Mouse (Mus musculus): ENCODE data around the gene Lrrc71. TPM values are rescaled to one million over a fixed set of nuclear protein-coding genes. Genes with fewer than 3 reads are reported as not detected.

The Lrrc71 gene
- total RNA-seq, 1 experiment from 2014 or later = 0.23 TPM

DNA sequence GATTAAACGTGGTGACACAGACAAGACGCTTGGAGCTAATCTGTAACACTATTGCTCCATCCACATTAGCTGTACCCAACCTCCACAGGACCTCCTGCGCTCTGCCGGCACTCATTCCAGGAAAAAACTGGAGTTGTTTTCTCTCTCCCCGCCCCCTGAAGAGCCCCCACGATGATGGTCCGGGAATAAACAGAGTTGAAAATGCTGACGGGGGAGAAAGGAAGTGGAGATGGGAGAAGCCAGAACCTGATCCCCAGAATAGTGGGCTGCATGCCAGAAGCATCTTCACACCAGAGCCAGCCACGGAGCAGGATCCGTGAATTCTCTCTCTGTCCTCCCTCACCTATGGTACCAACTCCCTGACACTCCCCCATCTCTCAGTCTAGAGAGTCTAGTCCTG lies 16.1 kb upstream of the Lrrc71 start:
- ATAC-seq (replicated peaks; ENCODE audit: low read depth, poor library complexity, severe bottlenecking) = no peak

GRCm38 (mm10) chr3:87763683-87764289 lies 15.4 kb upstream of the Lrrc71 start:
- ATAC-seq (replicated peaks; ENCODE audit: low read depth, poor library complexity, severe bottlenecking) = no peak

DNA sequence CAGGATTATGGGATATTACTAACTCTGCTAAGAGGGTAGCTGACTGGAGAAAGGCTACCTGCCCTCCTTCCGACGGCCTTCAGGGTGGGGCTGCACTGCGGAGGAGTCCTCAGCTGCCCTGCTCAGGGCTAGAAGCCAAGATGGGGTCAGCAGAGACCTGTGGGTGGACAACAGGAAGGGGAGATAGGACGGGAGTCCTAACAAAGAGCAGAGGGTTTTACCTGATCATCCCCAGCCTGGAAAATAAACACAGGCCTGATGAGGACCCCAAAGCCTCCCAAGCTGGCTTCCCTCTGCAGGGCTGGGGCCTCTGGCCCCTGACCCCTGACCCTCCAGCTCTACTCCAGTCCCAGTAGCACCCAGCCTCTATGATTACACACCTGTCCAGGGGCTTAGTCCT lies 14.8 kb upstream of the Lrrc71 start:
- no peak for ATAC-seq (replicated peaks; ENCODE audit: low read depth, poor library complexity, severe bottlenecking)

DNA sequence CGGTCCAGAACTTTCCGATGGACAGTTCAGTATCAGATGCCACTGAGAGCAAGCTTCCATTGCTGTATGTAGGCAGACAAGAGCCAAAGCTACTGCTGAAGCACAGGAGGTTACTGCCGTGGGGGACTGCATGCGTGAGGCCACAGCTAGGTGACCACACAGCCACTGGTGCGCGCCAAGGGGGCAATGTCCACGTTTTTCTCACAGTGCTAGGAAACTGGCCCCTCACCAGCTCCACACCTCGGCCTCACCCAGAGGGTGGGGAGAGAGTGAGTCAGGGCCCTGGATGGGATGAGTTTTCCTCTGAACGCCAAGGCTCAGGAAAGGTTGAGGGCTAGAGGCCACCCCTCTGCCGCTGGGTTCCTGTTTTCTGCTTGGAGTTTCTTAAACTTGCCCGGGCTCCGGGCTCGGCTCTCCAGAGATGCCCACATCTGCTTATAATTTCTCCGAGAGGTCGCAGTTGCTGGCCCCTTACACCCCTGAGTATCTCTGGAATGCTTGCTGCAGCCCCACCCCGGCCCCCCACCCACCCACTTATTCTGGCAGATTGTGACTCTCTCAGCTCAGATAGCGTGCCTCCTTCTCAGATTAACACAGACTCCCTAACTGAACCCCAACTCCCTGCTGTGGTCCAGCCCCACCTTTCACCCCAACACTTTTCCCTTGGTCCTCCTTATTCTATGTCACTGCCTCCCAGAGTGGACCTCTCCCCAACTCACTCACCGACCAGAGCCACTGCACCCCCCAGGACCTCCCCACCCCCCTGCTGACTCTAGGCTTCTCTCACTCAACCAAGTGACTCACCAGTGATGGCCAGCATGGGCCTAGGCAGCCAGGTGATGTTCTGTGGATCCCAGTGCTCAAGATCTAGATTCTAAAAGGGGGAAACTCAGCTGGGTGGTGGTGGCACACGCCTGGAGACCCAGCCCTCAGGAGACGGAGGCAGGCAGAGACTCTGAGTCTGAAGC lies 13.3 kb upstream of the Lrrc71 start:
- no peak for ATAC-seq (replicated peaks; ENCODE audit: low read depth, poor library complexity, severe bottlenecking)

DNA sequence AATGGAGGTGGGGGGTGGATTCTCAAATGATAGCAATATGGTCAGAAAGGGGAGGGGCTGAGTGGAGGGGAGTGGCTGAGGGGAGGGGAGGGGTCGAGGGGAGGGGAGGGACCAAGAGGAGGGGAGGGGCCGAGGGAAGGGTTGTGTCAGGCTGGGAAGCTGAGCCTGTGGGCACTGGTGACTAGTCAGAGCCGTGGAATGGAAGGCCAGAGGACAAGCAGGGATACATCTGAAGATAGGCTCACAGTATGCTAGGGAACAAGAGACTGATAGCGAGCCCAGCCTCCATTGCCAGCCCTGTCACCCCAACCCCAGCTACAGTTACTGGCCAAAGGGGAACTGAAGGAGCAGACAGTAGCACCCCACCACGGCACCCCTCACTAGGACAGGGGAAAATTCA lies 10.2 kb upstream of the Lrrc71 start:
- no peak for ATAC-seq (replicated peaks; ENCODE audit: low read depth, poor library complexity, severe bottlenecking)

DNA sequence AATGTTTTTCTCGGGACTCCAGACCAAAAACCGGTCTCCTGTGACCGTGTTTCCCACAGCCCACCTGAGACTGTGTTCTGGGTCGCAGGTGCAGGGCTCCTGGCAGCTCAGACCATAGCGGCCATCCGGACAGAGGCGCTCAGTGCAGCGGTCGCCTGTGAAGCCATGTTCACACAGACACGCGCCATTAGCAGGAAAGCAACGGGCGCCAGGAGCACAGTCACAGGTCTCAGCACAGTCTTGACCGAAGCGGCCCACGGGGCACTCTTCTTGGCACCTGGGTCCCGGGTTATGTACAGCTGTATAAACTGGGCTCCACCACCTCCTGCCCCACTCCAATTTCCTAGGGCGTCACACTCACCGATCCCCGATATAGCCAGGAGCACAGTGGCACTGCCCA lies 8.1 kb upstream of the Lrrc71 start:
- no peak for ATAC-seq (replicated peaks; ENCODE audit: low read depth, poor library complexity, severe bottlenecking)

- peak; percentile 97 for ATAC-seq (replicated peaks; ENCODE audit: low read depth, poor library complexity, severe bottlenecking)
Observed at GRCm38 (mm10) chr3:87755964-87756363, 7.5 kb upstream of the Lrrc71 start.

DNA sequence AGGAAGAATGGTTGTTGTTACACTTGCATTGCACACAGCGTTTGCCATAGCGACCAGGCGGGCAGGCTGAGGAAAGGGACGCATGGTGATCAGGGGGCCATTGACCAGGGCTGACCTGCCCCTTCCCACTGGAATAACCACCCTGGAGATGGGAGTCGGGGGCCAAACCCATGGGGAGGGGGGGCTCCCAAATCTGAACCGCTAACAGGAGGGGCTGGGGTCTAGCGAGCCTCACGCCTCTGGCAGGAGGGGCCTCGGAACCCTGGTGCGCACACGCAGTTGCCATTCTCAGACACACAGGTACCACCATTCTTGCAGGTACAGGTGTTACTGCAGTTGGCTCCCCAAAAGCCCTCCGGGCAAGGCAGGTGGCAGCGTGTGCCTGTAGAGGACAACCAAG lies 5.4 kb upstream of the Lrrc71 start:
- no peak for ATAC-seq (replicated peaks; ENCODE audit: low read depth, poor library complexity, severe bottlenecking)

DNA sequence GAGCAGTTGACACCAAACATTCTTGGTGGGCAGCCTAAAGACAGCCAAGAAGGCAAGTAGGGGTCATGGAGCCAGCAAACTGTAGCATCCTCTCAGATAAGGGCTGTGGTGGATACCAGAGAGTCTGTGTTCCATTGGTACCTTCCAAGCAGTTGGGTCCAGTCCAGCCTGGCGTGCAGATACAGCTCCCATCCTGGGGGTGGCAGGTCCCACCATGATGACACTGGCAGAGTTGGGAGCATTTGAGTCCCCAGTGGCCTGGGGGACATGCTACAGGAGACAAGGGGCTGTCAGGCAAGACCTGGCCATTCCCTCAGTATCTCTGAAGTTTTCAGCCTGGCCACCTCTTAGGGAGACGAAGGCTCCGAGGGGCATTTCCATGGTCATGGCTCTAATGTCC lies 4.1 kb upstream of the Lrrc71 start:
- no peak for ATAC-seq (replicated peaks; ENCODE audit: low read depth, poor library complexity, severe bottlenecking)

GRCm38 (mm10) chr3:87749977-87750376 lies 1.6 kb upstream of the Lrrc71 start:
- no peak for ATAC-seq (replicated peaks; ENCODE audit: low read depth, poor library complexity, severe bottlenecking)

GRCm38 (mm10) chr3:87749036-87749435 lies 611 bp upstream of the Lrrc71 start:
- peak; percentile 83 for ATAC-seq (replicated peaks; ENCODE audit: low read depth, poor library complexity, severe bottlenecking)

DNA sequence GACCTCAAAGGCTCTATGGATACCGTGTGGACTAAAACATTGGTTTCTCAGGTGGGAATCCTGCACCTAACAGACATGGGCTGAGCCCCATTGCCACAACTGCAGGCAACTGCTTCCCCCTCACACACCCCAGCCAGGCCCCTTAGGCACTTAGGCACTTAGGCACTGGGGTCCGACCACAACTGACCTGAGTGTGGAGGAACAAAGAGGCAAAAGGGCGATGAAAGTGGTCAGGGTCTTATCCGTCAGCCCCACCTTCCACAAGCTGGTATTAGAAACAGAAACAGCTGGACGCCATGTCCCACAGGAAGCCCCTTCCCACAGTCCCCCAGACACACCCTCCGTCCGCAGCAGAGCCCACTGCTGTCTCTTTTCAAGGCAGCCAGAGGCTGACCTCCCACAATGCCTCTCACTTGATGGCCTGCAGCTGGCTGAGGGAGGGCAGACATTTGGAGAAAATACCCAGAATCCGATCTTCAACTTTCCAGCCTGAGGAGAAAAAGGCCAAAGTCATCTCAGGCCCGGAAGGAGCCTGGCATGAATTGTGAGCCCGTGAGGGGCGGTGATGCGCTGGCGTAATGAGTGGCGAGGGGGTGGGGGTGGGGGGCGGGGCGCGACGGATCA lies 3.3 kb downstream of the Lrrc71 start:
- no peak for ATAC-seq (replicated peaks; ENCODE audit: low read depth, poor library complexity, severe bottlenecking)

- ATAC-seq (replicated peaks; ENCODE audit: low read depth, poor library complexity, severe bottlenecking) = no peak
Observed at GRCm38 (mm10) chr3:87743927-87744326, 4.5 kb downstream of the Lrrc71 start.

GRCm38 (mm10) chr3:87742735-87743134 lies 5.7 kb downstream of the Lrrc71 start:
- ATAC-seq (replicated peaks; ENCODE audit: low read depth, poor library complexity, severe bottlenecking) = peak; percentile 86

- no peak for ATAC-seq (replicated peaks; ENCODE audit: low read depth, poor library complexity, severe bottlenecking)
Observed at GRCm38 (mm10) chr3:87742013-87742412, 6.4 kb downstream of the Lrrc71 start.

- no peak for ATAC-seq (replicated peaks; ENCODE audit: low read depth, poor library complexity, severe bottlenecking)
Observed at GRCm38 (mm10) chr3:87738906-87739305, 9.5 kb downstream of the Lrrc71 start.

- no peak for ATAC-seq (replicated peaks; ENCODE audit: low read depth, poor library complexity, severe bottlenecking)
Observed at GRCm38 (mm10) chr3:87735335-87735734, 13.1 kb downstream of the Lrrc71 start.

DNA sequence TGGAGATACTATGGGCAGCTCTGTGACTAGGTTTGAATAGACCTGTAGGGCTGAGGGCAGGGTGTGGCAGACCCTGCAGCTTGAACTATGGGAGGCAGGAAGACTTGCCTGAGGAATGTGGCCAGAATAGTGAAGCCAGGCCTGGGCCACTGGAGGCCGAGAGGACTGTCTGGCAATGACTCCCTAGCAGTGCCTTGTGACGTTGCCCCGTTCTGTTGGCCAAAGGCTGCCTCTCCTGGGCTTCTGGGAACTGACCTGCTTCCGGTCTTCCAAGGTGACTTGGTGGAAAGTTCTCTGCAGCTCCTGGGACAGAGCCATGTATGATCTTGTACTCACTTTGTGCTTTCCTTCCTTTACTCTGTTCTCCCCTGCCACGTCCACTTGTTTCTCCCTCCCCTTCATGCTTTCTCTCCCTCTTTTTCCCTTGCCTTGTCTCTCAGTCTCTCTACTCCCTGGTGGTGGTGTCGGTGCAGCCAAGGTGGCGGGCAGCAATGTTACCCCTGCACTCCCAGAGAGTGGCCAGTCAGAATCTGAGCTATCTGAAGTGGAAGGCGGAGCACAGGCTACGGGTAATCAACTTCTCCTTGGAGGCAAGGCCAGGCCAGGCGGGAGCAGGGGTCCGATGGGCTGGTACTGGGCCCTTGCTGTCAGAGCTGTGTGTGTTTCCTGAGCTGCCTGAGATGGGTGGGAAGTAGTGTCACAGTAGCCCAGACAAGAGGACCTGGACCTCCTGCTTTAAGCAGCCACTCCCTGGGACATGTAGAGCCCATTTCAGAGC lies 14.3 kb downstream of the Lrrc71 start:
- ATAC-seq (replicated peaks; ENCODE audit: low read depth, poor library complexity, severe bottlenecking) = no peak

DNA sequence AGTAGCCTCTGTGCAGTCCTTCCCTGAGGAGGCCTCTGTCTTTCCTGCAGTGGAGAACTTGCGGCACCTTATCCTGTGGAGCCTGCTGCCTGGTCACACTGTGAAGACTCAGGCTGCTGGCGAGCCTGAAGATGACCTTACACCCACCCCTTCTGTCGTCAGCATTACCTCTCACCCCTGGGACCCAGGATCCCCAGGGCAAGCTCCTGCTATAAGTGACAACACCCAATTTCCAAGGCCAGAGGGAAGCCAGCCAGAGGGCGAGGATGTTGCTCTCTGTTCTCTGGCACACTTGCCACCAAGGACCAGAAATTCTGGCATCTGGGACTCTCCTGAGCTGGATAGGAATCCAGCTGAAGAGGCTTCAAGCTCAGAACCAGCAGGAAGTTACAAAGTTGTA lies 15.3 kb downstream of the Lrrc71 start:
- no peak for ATAC-seq (replicated peaks; ENCODE audit: low read depth, poor library complexity, severe bottlenecking)

DNA sequence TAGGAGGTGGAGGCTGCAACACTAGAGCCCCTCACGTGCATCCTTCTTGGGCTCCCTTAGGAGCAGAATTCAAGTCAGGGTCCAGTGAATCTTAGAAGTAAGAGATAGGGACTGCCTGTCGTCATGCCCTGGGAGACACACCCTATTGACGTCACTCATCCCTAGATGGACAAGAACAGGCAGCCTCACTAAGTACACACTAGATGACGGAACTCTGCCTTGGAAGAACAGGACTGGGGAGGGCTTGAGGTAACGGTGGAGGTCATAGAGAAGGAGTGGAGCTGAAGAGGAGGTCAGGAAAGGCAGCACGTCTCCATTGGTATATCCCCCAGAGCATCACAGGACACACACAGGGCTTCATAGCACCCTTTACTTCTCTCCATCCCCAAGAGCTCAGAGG lies 19.7 kb downstream of the Lrrc71 start:
- ATAC-seq (replicated peaks; ENCODE audit: low read depth, poor library complexity, severe bottlenecking) = no peak

Measured in common myeloid progenitor, adult 5-6 weeks (primary cell).